Mouse (Mus musculus) CH12.LX (cell line): ENCODE results near the gene Zc3hc1.

ENCODE experiments used
- CTCF ChIP-seq, 2 experiments: IDR thresholded peaks in 1 of 2; conservative IDR thresholded peaks in 1 of 2; 2 replicates each; pipeline ENCODE4 v1.5.1; 2011 to 2012; ENCODE audit warnings: low read depth in 2 of 2, low read length in 2 of 2, improper control_type of control experiment in 1 of 2, inconsistent platforms in 1 of 2, mild to moderate bottlenecking in 1 of 2, moderate library complexity in 1 of 2
- ETS1 ChIP-seq: conservative IDR thresholded peaks from 2 replicates; pipeline ENCODE4 v1.6.1; 2012; ENCODE audit warnings: low read depth, mild to moderate bottlenecking, inconsistent platforms, low read length, improper control_type of control experiment, moderate library complexity
- HCFC1 ChIP-seq: IDR thresholded peaks from 2 replicates; pipeline ENCODE4 v1.6.1; 2012; ENCODE audit warnings: low read depth, mild to moderate bottlenecking, inconsistent platforms, low read length, improper control_type of control experiment
- JUN ChIP-seq: IDR thresholded peaks from 2 replicates; pipeline ENCODE4 v1.6.1; 2011; ENCODE audit warnings: low read depth, mild to moderate bottlenecking, low read length, improper control_type of control experiment, moderate library complexity; ENCODE audit not compliant: insufficient read depth
- NRF1 ChIP-seq: IDR thresholded peaks from 2 replicates; pipeline ENCODE4 v1.6.1; 2014; ENCODE audit warnings: low read depth, mild to moderate bottlenecking, inconsistent platforms, low read length, improper control_type of control experiment, moderate library complexity
- POLR2A ChIP-seq: IDR thresholded peaks from 2 replicates; pipeline ENCODE4 v1.6.1; 2011; ENCODE audit warnings: low read depth, mild to moderate bottlenecking, improper control_type of control experiment, low read length
- POLR2AphosphoS2 ChIP-seq: IDR thresholded peaks from 2 replicates; pipeline ENCODE4 v1.6.1; 2011; ENCODE audit warnings: low read depth, low read length, improper control_type of control experiment
- USF1 ChIP-seq: IDR thresholded peaks from 2 replicates; pipeline ENCODE4 v1.6.1; 2014; ENCODE audit warnings: low read depth, mild to moderate bottlenecking, inconsistent platforms, low read length, improper control_type of control experiment
- ZNF384 ChIP-seq: IDR thresholded peaks from 2 replicates; pipeline ENCODE4 v1.6.1; 2012; ENCODE audit warnings: low read depth, low read length, improper control_type of control experiment, inconsistent platforms

DNA sequence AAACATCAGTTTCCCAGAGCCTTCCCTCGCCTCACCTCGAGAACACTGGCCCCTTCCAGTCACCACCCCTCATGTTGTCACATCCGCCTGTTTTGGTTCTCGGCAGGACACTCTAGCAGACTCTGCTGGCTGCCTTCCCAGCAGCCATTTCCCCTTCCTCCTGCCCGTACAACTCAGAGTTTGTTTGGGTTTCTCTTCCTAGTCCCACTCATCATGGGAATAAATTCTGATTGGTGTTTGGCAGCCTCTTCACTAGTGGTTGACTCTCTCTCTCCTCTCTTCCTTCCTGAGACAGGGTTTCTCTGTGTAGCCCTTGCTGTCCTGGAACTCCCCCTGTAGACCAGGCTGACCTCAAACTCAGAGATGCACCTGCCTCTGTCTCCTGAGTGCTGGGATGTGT is 53.9 kb downstream of the Zc3hc1 start:
- TF ChIP-seq USF1 (no peak), CTCF (conservative IDR thresholded peaks at IDR 0.05 in 1 of 2, IDR thresholded peaks at IDR 0.05 in 1 of 2; ENCODE audit: low read depth in 2 of 2, low read length in 2 of 2) (no peak), NRF1 (no peak), JUN (no peak), POLR2A (no peak), ETS1 (no peak), POLR2AphosphoS2 (no peak), HCFC1 (no peak), ZNF384 (no peak)
